Mouse (Mus musculus) left cerebral cortex, postnatal 36 days (tissue): ENCODE measurements around the gene Zcchc8. TPM values are rescaled to one million over a fixed set of nuclear protein-coding genes. Genes with fewer than 3 reads are reported as not detected.

Experiments used
- DNase-seq, 2 experiments: peaks; one replicate each; pipeline ENCODE4 v3.0.0; 2021 to 2022; ENCODE audit warnings: low spot score in 2 of 2, mixed read lengths in 1 of 2
- intact Hi-C: fragments of 180-260 bp; cut with DNase I; formaldehyde crosslinking; loops from one replicate; pipeline ENCODE4 v1.15.1; 2025
- total RNA-seq, 2 experiments: library from RNA; stranded (reverse); gene quantifications; 2 replicates each; pipeline ENCODE4 v1.2.3; 2021

Zcchc8 gene
- total RNA-seq, 2 experiments from 2014 or later: 39.5 to 49.0 TPM

DNA sequence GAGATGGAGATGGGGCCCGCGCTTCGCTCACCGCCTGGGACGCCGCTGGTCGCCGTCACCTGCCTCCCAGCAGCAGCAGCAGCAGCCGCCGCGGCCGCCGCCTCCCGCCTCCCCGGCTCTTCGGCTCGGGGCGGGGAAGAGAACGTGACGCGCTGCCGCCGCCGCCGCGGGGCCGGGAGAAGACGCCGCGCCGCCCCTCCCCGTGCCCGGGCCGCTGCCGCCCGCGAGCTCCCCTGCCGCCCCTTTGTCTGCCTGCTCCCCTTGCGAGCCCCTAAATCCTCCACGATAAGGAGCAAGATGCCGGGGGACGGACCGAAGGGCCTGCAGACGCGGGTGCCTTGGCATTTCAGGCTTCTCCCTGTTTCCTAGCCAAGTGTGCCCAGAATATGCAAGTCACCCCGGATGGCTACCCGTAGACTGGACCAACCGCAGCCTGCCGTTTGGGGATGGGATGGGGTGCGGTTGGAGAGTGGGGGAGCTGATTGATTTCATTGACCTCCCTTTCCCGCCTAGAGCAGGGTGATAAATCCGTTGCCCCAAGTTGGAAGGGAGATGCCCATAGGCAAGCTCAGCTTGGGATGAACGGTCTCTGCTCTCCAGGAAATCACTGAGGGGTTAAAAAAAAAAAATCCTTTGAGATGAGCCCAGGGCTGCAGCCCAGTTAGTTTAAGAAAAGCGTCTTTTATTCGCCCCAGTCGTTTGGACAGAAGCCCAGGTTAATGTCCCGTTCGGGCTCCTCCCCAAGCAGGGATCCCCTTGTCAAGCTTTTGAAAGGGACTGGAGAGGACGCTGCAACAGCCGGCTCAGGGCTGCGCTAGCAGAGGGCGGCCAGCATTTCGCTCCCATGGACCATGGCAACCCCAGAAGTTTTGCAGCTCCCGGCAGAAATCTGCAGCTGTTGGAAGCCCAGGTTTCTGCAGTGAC is 36.4 kb downstream of the Zcchc8 start, which contains the start of gene Clip1:
TSS of gene Clip1 (minus strand) at position 398 of the 924 bp plus-strand sequence.
- intact Hi-C loops: loop anchor here (1.0 to 5.0 kb wide), 2 partner anchors 57 to 223 kb away; partner anchors contain the start of gene Denr
- peak; percentile 78 to 86 for DNase-seq

DNA sequence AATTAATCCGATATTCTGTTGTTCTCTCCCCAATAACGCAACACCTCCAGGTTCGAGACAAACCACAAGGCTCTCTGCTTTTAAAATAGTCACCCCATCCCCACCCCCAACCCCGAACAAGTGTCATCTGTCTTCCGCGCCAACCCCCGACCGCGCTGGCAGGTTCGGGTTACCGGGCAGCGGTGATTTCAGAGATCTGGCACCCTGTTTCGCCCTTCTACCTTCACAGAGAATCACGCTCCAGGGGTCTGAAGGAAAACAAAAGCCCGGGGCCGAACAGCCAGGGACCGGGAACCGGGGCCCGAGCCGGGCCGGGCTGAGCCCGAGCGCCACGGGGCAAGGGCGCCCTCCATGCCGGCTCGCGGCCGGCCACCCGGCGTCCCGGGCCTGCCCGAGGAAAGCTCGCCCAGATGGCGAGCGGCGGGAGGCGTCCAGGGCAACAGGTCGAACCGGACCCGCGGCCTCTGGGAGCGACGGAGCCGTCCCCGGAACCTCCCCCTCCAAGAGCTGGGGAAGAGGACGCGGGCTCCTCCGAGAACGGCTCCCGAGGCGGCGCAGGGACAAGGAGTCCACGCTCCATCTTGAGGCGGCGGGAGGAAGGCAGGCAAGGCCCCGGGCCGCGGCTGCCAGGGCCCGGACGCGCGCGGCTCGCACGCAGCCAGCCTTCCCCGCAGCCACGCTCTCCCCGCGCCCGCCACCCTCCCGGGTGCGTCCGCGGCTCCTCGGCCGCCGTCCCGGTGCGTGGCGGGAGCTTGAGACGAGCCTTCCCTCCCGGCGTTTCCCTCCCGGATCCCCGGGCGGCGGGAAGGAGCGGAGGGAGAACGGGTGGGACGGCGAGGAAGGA is 37.3 kb downstream of the Zcchc8 start:
- peak in 1 of 2 experiments; percentile 53 for DNase-seq
- intact Hi-C loops: loop anchor here (1.0 to 5.0 kb wide), 2 partner anchors 56 to 224 kb away; partner anchors contain the start of gene Denr

DNA sequence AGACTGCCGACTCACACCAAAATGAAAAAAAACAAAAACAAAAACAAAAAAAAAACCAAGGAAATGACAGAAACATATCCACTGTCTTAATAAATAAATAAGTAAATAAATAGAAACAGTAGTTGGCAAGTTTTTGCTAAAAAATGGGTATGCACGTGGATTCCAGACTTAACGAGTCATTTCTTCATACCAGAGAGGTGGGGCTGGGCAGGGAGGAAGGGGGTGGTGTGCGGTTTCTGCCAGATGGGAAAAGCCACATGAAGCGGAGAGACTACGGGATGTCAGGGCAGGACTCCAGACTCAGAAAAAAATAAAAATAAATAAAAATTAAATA is 37.9 kb downstream of the Zcchc8 start:
- no peak for DNase-seq
- intact Hi-C loops: loop anchor here (5.0 kb wide), 1 partner anchor 56 kb away; no protein-coding TSS in a partner anchor

DNA sequence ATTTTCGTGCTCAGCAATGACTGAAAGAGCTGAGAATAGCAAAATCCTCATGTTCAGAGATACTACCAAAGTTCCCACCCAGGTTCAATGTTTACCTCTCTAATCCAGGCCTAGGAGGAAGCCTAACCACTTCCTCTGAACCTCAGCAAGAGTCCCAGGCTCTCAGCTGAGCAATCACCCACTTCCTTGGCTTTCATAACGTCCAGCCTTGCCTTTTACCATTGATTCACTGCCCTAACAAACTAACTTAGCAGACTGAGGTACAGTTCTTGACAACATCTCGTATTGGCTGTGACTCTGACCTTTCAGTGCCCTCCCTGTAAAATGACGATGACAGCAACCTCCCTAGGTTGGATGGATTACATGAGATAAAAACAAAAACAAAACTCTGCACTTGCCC is 38.5 kb downstream of the Zcchc8 start:
- DNase-seq: no peak
- intact Hi-C loops: loop anchor here (5.0 kb wide), 1 partner anchor 55 kb away; no protein-coding TSS in a partner anchor

DNA sequence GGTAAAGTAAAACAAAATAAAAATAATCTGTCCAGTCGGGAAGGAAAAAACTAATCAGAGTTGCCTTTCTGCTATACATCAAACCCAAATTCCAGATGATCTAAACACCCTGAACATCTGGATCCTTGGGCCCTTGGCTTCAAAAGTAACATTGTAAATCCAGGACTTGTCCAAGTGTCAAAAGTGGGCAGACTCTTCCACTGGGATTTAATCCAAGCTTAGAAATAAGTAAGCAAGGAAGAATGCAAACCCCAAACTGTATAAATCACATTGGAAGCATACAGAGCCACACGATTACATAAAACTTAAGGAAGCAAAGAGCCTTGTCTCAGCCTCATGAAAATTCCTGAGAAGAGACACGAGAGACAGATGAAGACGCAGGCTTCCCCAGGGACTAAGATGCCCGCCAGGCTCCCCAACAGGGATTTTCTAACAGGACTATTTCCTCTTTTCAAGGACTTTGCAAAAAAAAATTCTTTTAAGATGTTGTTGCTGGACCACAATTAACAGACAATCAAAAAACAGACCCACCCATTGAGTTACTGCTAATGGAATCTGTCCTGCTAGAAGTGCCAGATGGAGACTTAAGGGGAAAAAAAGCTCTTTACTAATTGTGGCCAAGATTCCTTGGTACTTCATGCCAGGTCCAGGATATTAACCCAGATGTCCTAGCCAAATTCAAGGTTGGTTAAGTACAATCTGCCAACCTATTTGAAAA is 41.2 kb downstream of the Zcchc8 start:
- no peak for DNase-seq

DNA sequence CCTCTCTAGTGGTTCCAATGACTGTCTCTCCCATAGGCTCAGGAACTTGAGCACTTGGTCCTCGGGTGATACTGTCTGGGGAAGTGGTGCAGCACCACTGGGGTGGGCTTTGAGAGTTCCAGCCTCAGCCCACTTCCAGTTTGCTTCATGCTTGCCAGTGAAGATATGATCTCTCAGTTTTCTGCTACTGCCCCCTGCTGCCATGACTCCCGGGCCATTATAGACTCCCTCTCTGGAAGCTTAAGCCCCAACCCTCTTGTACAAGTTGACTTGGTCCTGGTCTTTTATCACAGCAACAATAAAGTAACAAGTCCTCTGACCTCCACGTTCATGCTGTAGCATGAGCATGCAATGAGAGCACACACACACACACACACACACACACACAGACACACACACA is 41.8 kb downstream of the Zcchc8 start:
- intact Hi-C loops: no loop called here
- no peak for DNase-seq

More for the DNA sequence above, 41.2 kb downstream of the Zcchc8 start:
- intact Hi-C loops: loop anchor here (5.0 kb wide), 1 partner anchor 52 kb away; no protein-coding TSS in a partner anchor

DNA sequence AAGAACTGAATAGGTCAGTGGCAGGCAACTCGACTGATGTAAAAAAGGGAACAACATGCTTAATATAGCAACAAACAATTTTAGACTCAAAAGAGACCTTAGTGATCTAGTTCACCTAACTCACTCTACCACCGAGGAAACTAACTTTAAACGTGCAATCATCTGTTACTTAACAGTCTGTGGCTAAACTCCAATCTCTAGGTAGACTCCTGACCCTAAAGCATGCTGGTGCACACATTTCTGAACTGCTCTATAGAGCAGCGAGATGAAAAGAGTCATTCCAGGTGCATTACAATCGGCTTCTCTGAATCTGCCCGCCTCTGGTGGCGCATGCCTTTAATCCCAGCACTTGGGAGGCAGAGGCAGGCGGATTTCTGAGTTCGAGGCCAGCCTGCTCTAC is 45.2 kb downstream of the Zcchc8 start:
- intact Hi-C loops: no loop called here
- no peak for DNase-seq

DNA sequence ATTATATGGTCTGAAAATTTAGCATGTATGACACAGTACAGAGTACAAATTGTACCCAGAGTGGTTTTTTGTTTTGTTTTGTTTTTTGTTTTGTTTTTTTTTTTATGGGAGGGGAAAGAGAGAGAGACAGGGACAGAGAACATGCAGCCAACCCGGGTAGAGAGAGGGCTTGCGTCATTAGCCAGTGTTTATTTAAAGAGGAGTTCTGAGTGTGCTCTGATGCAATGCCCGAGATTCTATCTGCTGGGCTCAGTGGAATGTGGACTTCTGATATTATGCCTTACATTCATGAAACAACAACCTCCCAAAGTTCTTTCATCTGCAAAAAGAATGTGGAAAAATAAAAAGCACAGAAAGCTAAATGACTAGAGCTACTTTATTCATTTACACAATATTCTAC is 45.7 kb downstream of the Zcchc8 start:
- DNase-seq: no peak
- intact Hi-C loops: no loop called here

DNA sequence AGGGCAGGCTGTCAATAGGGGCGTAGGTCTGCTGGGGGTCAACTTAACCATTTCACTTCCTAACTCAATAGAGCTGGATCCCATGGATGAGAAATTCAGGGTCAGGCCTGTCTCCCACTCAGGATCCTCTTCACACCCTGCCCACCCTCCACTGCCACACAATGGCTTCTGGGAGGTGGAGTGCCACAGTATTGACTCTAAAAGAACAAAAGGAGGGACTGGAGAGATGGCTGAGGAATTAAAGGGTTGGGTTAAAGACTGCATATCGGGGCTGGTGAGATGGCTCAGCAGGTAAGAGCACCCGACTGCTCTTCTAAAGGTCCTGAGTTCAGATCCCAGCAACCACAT is 49.5 kb downstream of the Zcchc8 start:
- DNase-seq: no peak
- intact Hi-C loops: no loop called here

DNA sequence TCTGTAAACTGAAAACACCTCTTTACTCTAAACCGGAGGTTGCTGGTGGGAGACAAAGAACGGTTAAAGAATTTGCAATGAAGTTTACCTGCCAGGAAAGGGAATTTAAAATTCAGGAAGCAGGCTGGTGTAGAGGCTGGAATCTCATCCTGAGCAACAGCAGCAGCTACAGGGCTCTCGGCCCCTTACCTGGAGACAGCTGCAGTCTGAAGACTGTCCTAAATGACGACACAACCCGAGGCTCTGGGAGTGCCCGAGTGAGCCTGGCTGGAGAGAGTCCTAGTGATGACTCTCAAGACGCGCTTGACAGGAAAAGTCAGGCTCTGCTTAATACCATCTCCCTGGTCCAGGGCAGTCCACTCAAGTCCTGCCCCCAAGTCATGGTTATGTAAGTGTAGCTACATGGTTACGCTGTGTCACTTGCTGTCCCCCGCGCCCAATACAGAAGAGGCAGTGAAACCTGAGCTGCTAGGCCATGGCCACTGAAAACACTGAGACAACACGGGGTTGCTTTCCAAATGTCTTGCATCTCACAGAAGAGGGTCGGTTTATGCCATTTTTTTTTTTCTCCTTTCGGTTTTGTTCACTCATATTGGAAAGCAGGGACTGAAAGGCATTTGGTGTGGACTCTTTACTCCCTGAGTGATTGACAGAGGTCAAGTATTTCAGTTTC is 50.0 kb downstream of the Zcchc8 start:
- intact Hi-C loops: no loop called here
- DNase-seq: no peak

DNA sequence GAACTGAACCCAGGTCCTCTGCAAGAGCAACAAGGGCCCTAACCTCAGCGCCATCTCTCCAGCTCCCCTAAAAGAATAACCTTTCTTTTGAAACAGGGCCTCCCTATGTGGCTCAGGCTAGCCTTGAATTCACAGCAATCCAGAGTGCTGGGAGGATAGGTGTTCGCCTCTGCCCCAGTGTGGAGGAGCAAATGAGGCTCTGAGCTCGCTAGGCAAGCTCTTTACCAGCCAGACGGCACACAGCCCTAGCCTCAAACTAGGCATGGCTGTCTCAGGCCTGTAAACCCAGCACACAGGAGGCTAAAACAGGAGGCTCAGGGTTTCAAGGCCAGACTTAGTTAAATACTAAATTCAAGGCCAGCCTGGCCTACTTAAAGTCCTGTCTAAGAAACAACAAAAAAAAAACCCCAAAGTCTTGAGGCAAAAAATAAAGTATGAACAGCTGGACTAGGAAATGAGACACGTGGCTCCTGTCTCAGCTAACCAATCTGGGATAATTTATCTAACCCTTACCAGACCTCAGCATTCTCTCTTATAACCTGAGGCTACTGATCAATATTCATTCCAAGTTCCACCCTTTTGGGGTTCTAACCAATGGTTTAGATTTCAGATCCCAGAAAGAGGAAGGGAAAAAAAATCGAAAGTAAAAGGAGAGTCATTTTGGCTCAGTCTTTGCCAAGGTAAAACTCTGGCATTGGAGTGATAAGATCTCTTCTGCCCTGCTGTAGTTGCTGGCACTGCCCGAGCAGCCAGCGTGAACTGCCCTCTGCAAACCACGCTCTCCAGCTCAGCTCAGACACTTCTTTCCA is 50.7 kb downstream of the Zcchc8 start:
- no peak for DNase-seq
- intact Hi-C loops: no loop called here

DNA sequence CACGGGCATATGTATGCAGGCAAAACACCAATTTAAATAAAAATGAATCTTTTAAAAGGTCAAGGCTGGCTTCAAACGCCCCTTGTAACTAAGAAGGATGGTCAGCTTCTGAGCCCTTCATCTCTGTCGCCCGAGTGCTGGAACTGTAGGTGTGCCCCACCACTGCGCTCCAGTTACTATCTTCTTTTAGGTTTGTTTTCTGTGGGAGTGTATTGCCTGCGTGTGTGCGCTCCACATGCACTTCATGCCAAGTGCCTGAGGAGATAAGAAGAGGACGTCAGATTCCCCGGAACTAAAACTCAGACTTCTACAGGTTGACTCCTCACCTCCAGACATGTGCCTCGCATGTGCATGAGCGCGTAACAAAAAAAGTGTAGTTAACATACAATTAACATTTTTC is 53.0 kb downstream of the Zcchc8 start:
- DNase-seq: no peak
- intact Hi-C loops: no loop called here

DNA sequence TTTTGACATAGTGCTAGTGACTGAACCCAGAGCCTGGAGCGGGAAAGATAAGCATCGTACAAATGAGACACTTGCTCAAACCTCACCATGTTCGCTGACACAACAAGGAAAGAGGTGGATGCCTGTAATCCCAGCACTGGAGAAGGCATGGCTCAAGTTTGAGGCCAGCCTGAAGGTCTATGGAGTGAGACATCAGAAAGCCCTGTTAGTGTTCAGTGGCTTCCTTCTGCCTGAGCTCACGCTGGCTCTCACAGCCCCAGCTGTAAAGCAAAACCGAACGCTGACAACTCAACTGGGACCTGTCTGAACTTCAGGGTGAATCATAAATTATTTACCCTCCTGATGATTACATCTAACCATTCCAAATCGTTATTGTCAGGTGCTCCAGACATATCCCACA is 54.9 kb downstream of the Zcchc8 start:
- no peak for DNase-seq
- intact Hi-C loops: no loop called here

DNA sequence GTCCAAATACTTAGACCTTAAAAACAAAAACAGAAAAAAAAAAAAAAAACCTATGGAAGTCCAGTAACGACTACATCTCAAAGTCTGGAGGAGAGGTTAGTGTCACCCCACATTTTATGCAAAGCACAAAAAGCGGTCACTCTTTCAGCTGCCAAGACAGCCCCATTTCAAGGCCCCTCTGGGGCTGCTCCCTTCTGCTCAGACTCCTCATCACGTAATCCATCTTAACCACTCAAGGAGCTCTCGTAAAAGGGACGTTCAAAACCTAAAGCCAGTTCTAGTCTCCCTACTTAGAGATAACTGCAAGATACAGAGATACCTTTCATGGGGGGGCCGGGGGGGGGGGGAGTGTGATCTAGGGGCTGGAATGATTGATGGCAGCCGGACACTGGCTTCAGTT is 56.6 kb downstream of the Zcchc8 start:
- intact Hi-C loops: no loop called here
- no peak for DNase-seq

DNA sequence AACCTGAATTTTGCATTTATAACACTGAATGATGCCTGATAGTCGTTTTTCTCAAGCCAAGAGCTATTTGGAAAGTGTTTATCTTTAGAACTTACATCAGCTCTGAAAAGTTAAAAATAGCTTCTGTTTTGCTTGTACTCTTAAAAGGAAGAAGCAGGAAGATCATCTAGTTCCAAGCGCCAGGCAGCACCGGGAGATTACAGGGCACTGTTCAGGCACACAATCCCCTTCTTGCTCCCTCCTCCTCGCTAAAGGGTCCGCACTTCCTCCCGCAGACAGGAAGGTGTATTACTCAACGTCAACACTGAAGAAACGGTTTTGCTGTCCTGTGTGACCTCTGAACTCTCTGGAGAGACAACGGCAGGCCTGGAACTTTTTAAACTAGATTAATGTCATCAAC is 58.8 kb downstream of the Zcchc8 start:
- intact Hi-C loops: no loop called here
- DNase-seq: no peak

DNA sequence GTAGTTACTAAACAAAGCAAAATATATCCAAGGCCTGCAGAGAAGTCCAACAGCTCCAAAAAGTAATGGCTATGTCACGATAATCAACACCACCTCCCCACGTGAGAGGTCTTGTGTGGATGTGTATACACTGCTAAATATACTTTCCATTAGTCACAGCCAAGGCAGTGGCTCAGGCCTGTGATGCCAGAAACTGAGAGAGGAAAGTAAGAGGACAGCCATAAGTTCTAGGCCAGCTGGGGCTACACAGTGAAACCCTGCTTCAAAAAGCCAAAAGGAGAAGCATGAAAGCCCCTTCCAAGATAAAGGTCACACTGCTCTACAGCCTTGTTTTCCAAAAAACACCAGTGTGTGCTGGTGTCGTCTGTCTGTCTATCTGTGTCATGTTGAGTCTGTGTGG is 59.3 kb downstream of the Zcchc8 start:
- intact Hi-C loops: no loop called here
- DNase-seq: no peak

DNA sequence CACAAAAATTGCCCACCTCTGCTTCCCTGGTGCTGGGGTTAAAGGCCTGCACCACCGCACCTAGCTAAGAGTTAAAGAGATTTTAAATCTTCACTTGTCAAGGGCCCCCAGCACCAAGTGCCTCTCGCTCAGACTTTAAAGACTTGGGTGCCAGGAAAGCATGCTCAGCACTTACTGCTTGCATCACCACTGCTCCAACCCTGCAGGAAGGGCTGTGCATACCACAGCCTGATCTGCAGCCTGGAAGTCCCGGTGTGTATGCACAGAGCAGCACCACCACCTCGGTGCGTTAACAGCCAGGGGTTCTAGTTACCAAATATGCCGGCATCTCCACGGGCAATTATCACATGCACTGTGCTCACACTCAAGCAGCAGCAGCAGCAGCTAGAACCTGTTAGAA is 63.2 kb downstream of the Zcchc8 start:
- intact Hi-C loops: no loop called here
- DNase-seq: no peak

DNA sequence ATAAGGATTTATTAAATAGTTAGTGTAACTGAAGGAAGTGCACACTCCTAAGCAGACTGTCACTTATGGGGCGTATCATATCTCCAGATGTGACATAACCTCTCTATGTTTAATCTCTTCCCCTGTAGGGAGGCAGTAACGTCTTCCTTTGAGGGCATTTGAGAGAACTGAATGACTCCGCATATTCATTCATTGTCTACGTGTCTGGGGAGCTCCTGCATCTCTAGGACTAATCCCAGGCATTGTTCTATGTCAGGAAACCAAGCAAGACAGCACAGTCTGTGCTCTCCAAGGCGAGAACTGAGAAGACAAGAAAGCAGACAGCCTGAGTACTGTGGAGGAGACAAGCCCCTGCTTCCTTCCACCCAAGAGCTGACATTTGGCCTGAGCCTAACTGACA is 66.0 kb downstream of the Zcchc8 start:
- DNase-seq: no peak
- intact Hi-C loops: no loop called here
